Mouse (Mus musculus) myocyte (in vitro differentiated cells): ENCODE results near the gene Smim17. TPM values are rescaled to one million over a fixed set of nuclear protein-coding genes. Genes with fewer than 3 reads are reported as not detected.
"Not testable (repeated sequence)": the region's sequence is repeated elsewhere in the genome, so short reads cannot be mapped to it uniquely, and the experiment has no call there.

Experiments used
- H3K27me3 ChIP-seq: one replicate; pipeline ENCODE4 v1.6.1; 2011; ENCODE audit not compliant: control insufficient read depth, insufficient read depth, insufficient read length
- H3K36me3 ChIP-seq: one replicate; pipeline ENCODE4 v1.6.1; 2011; ENCODE audit not compliant: control insufficient read depth, insufficient read depth
- H3K4me2 ChIP-seq: one replicate; pipeline ENCODE4 v1.6.1; 2011; ENCODE audit warnings: low read depth, control low read depth
- H3K4me3 ChIP-seq: one replicate; pipeline ENCODE4 v1.5.1; 2011; ENCODE audit warnings: mild to moderate bottlenecking, control low read depth, moderate library complexity
- H3K79me2 ChIP-seq: one replicate; pipeline ENCODE4 v1.6.1; 2011; ENCODE audit not compliant: control insufficient read depth, insufficient read depth
- H3ac ChIP-seq: one replicate; pipeline ENCODE4 v1.6.1; 2011; ENCODE audit not compliant: control insufficient read depth, insufficient read length
- POLR2AphosphoS2 ChIP-seq: IDR thresholded peaks from one replicate; pipeline ENCODE4 v1.6.1; 2011; ENCODE audit warnings: low read depth, control low read depth; ENCODE audit not compliant: insufficient read length
- REST ChIP-seq: IDR thresholded peaks from one replicate; pipeline ENCODE4 v1.6.1; 2011; ENCODE audit warnings: mild to moderate bottlenecking, control low read depth, moderate library complexity; ENCODE audit not compliant: insufficient read depth, insufficient read length
- SRF ChIP-seq: IDR thresholded peaks from one replicate; pipeline ENCODE4 v1.6.1; 2011; ENCODE audit warnings: low read depth; ENCODE audit not compliant: control insufficient read depth, insufficient read length
- TCF12 ChIP-seq: IDR thresholded peaks from one replicate; pipeline ENCODE4 v1.6.1; 2011; ENCODE audit warnings: mild to moderate bottlenecking, control low read depth; ENCODE audit not compliant: poor library complexity, insufficient read depth, severe bottlenecking
- polyA plus RNA-seq: library from polyadenylated mRNA; unstranded; fragments of >200 nt; fragmentation: generic; extraction: Trizol; gene quantifications from one replicate; pipeline ENCODE4 v1.2.1, GENCODE M21; 2012; ENCODE audit warnings: missing spikeins

Smim17 gene
- polyA plus RNA-seq, 1 experiment: not detected

DNA sequence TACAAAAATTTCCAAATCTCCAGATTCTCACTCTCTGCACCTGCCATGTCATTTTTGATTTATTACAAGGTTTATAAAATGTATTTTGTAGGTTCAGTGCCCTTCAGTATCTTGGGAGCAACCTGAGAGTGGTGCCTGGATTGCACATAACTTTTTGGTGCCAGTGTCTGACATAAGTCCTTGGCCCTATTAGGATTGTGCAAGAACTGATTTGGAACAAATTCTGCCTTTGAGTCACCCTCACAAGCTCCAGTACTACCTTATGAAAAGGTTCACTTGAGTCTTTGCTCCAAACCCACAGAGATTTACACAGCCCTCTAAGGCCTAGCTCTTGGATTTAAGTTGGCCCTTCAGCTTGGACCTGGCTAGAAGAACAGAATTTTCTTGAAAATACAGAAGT is 68.4 kb downstream of the Smim17 start, which contains the start of gene Olfr1346:
TSS of gene Olfr1346 (plus strand) at position 151 of the 400 bp plus-strand sequence.
- no peak for TF ChIP-seq POLR2AphosphoS2
- TF ChIP-seq REST: no peak
- no peak for TF ChIP-seq TCF12
- TF ChIP-seq SRF: no peak
- Histone ChIP-seq H3K79me2 (no peaks in the 10 kb centered on the region), H3K27me3 (no peaks in the 10 kb centered on the region), H3K4me2 (no peak within 1 kb of the TSS), H3K36me3 (no peaks in the 10 kb centered on the region), H3ac (no peak within 1 kb of the TSS), H3K4me3 (no peak within 1 kb of the TSS)

DNA sequence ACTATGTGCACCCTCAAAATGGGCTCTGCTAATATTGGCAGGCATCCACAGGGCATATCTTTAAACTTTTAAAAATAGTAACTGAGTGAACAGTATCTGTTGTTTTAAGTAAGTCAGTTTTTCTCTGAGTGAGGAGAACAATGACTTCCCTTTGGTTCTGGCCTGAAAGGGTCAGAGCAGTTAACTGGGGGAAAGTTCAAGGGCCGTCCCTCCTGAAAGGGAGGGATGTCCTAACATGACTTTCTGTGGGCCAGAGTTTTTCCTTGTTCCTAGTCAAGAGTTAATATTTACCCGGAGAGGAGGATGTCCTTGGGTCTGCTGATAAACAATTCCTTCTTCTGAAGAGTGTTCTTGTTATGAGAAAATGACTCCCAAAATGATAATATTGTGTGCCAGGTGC is 79.1 kb downstream of the Smim17 start:
- not testable (repeated sequence) for H3K79me2 ChIP-seq, H3K4me2 ChIP-seq

More for the DNA sequence above, 79.1 kb downstream of the Smim17 start:
- not testable (repeated sequence) for H3ac ChIP-seq, H3K27me3 ChIP-seq, H3K36me3 ChIP-seq, H3K4me3 ChIP-seq

Other genes starting within 250 kb of the Smim17 start
- gene Zfp787, start 242.7 kb upstream of the Smim17 start, polyA plus RNA-seq: 46.6 TPM
- gene Zfp444, start 226.5 kb upstream of the Smim17 start, polyA plus RNA-seq: 29.2 TPM
- not detected for gene Galp, start 201.6 kb upstream of the Smim17 start, polyA plus RNA-seq
- not detected for gene Zscan5b, start 176.4 kb upstream of the Smim17 start, polyA plus RNA-seq
- gene Epp13, start 146.0 kb upstream of the Smim17 start, polyA plus RNA-seq: not detected
- gene Zfp667, start 112.1 kb upstream of the Smim17 start, polyA plus RNA-seq: 2.8 TPM
- gene Zfp583, start 67.4 kb upstream of the Smim17 start, polyA plus RNA-seq: 0.80 TPM
- 0.11 TPM for gene Gm3854, start 55.0 kb upstream of the Smim17 start, polyA plus RNA-seq
- gene Zfp78, start 35.4 kb upstream of the Smim17 start, polyA plus RNA-seq: 0.46 TPM
- 2.4 TPM for gene Zfp28, start 15.4 kb upstream of the Smim17 start, polyA plus RNA-seq
- gene Gm20715, start 11.6 kb downstream of the Smim17 start, polyA plus RNA-seq: not detected
- not detected for gene Olfr1344, start 40.0 kb downstream of the Smim17 start, polyA plus RNA-seq
- gene Olfr1336, start 57.5 kb downstream of the Smim17 start, polyA plus RNA-seq: not detected
- not detected for gene Olfr1346, start 68.4 kb downstream of the Smim17 start, polyA plus RNA-seq
- gene Olfr5, start 88.2 kb downstream of the Smim17 start, polyA plus RNA-seq: not detected
- not detected for gene Olfr1347, start 101.0 kb downstream of the Smim17 start, polyA plus RNA-seq
- gene Olfr1348, start 110.0 kb downstream of the Smim17 start, polyA plus RNA-seq: not detected
- gene Olfr1349, start 124.2 kb downstream of the Smim17 start, polyA plus RNA-seq: 0.06 TPM
- gene Olfr1350, start 166.1 kb downstream of the Smim17 start, polyA plus RNA-seq: not detected